Mouse (Mus musculus): ENCODE measurements at regions not wholly inside any gene's neighbourhood (a gene's known extent, or its start where the extent isn't known, plus 50 kb on each side); places are given as distances from the start of the nearest gene placed in this dataset.
A peak's percentile ranks its signal among the peaks of the same experiment; 100 is the strongest.

- no peak for DNase-seq (ENCODE audit: low spot score in 2 of 2)
These were observed 578.5 kb downstream of the Plekhb2 start for GRCm38 (mm10) chr1:35428126-35428840.

DNA sequence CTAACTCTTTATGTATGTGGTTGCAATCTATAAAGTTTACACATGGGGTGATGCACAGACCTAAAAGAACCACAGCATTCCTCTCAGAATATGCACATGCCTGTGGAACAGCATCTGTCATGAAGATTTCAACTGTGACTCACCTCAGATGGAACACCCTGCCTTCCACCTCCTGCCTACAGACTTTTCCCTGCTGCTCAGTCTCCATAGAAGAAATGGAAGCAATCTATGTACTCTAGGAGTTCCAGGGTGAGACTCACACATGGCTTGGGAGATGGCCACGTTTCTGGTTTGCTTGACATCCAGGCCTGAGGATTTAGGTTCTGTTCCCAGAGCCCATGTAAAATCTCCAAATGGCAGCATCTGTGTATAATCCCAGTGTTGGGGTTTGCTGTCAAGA lies 579.7 kb downstream of the Plekhb2 start:
- peak; percentile 10 to 62 for DNase-seq (ENCODE audit: low spot score in 2 of 2)

GRCm38 (mm10) chr1:35435721-35436120 lies 585.9 kb downstream of the Plekhb2 start:
- peak in 1 of 2 experiments; percentile 18 for DNase-seq (ENCODE audit: low spot score in 2 of 2)

DNA sequence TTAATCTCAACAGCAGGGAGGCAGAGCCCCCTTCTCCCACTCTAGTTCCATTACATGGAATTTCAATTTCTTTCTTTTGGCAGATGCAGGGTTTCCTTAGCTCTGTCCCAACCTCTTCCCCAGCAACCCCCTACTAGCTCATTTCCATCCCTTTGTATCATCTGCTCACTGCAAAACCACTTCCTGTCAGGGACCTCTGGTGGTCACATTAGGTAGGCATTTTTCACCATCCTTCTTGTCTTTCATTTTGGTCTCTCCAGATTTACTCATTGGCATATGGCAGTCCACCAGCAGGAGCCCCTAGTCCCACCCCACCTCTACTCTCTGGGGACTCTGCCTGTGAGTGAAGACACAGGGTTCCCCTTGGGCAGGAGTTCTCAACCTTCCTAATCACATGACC lies 597.6 kb downstream of the Plekhb2 start:
- no peak for DNase-seq (ENCODE audit: low spot score in 2 of 2)

- DNase-seq (ENCODE audit: low spot score in 2 of 2): no peak
These were observed 602.8 kb downstream of the Plekhb2 start for GRCm38 (mm10) chr1:35452441-35453107.

DNA sequence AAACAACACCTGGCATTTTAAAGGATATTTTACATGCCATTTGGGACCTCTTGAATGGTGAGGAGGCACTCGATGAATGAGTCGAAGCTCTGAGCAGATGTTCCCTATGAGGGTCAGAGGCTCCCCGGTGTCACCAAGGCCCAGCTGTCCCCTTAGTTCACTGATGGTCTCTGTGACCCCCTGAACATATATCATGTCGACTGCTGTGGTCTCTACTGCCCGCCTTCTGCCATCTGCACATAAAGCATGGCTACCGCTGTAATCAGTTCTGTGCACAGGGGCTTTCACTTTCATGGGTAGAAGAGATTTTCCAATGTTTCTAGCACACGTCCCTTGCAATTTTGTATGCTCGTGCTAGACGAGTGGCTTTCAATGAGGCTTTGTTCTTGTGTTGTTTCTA lies 607.8 kb downstream of the Plekhb2 start:
- no peak for DNase-seq (ENCODE audit: low spot score in 2 of 2)

DNA sequence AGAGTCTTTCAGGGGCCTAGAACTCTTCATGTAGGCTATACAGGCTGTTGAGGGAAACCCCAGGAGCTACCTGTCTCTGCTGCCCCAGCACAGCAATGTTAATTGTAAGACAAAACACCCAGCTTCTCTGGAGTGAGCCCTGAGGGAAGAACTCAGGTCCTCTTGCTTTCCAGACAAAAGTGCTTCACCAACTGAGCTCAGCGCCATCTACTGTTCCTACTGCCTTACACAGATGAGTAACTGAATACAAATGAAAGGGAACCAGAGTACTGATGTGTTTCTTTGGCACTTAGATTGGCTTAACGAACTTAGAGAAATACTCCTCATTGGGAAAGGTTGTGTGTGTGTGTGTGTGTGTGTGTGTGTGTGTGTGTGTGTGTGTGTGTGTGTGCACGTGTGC lies 603.1 kb upstream of the Hs6st1 start:
- peak in 1 of 2 experiments; percentile 5 for DNase-seq (ENCODE audit: low spot score in 2 of 2)

GRCm38 (mm10) chr1:35469185-35469753 lies 598.9 kb upstream of the Hs6st1 start:
- DNase-seq (ENCODE audit: low spot score in 2 of 2): no peak

DNA sequence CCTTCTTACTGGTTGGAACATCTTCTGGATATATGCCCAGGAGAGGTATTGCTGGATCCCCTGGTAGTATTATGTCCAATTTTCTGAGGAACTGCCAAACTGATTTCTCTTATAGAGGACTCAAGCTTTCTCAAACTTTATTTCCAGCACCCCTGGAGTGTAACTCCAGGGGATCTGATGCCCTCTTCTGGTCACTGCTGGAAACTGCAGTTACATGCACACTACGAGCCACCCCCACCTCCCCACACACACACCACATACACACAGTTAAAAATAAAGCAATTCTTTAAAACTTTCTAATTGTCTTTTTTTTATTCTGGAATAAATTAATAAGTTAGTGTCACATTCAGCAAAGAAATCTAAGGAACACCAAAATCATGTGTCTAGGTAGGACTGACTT lies 589.9 kb upstream of the Hs6st1 start:
- no peak for DNase-seq (ENCODE audit: low spot score in 2 of 2)

DNA sequence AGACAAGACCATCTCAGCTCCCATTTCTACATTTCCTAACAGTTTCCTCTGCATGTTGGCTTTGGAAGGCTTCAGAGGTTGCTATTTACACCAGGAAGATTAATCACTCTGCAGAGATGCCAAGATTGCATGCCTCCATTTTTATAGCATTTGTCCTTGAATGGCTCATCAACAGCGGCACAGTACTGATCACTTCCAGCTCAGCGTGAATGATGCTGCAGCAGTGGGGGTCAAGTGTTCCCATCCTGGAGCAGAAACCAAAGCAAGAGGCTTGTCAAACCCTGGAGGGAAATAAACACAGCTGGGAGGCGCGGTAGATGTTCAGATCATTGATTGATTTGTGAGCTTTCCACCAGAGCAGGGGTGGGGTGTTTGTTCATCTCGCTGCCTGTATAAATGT lies 572.2 kb upstream of the Hs6st1 start:
- DNase-seq (ENCODE audit: low spot score in 2 of 2): no peak

GRCm38 (mm10) chr1:35522951-35523350 lies 545.2 kb upstream of the Hs6st1 start:
- no peak for DNase-seq (ENCODE audit: low spot score in 2 of 2)

- DNase-seq (ENCODE audit: low spot score in 2 of 2): peak in 1 of 2 experiments; percentile 13
These were observed 544.3 kb upstream of the Hs6st1 start for GRCm38 (mm10) chr1:35523790-35524362.

GRCm38 (mm10) chr1:35524788-35525187 lies 543.4 kb upstream of the Hs6st1 start:
- peak in 1 of 2 experiments; percentile 23 for DNase-seq (ENCODE audit: low spot score in 2 of 2)

- no peak for DNase-seq (ENCODE audit: low spot score in 2 of 2)
These were observed 540.3 kb upstream of the Hs6st1 start for GRCm38 (mm10) chr1:35527750-35528476.

DNA sequence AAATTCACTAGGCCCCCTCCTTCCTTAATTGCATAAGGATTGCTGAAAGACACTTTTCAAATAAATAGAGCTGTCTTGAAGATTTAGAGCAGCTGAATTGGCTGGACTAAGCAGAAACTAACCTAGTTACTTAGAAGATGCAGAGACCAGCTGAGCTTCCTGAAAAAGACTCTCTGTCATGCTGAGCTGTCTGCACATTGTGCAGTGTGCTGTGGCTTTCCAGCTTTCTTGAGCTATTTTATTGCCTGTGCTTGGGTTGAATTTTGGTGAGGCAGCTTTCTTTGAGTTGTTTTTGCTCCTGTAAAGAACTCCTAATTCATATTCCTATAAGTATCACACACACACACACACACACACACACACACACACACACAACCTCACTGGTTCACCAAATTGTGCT lies 532.7 kb upstream of the Hs6st1 start:
- DNase-seq (ENCODE audit: low spot score in 2 of 2): peak in 1 of 2 experiments; percentile 5

- no peak for DNase-seq (ENCODE audit: low spot score in 2 of 2)
These were observed 531.9 kb upstream of the Hs6st1 start for GRCm38 (mm10) chr1:35536276-35536675.

DNA sequence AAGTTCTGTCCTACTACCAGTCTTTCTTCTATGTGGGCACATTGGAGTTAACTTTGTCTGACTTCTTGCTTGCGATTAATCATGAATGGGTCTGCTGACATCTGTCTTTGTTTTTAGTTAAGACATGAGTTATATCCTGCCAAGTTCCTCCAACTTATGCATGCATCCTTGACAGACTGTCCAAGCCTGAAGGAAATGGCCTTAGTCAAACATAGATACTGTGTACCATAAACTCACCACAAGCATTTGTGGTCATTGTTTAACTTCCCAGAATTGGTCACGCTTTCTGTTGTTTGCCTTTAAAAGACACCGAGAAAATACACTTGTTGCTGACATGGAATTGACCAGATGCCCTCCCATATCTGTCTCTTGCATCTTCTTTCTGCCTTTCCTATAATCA lies 519.4 kb upstream of the Hs6st1 start:
- no peak for DNase-seq (ENCODE audit: low spot score in 2 of 2)

- DNase-seq (ENCODE audit: low spot score in 2 of 2): no peak
These were observed 516.7 kb upstream of the Hs6st1 start for GRCm38 (mm10) chr1:35551503-35551902.

GRCm38 (mm10) chr1:35562786-35563185 lies 505.4 kb upstream of the Hs6st1 start:
- peak in 1 of 2 experiments; percentile 13 for DNase-seq (ENCODE audit: low spot score in 2 of 2)

DNA sequence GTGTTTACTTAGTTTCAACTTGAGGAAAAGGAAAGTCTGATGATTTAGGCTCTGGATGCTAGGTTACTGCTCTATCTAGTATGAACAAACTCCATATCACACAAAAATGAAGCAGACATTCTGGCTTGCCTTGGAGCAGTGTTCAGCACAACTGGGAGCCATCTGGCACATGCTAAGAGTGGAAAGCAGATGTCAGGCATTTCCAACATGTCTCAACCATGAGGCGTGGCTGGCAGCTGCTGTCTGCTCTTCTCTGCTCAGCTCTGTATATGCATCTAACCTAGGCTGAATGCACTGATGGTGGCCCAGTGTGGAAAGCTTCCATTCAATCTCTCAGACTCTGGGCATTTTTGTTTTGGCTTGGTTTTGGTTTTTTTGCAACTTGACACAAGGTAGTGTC lies 493.0 kb upstream of the Hs6st1 start:
- peak in 1 of 2 experiments; percentile 41 for DNase-seq (ENCODE audit: low spot score in 2 of 2)

DNA sequence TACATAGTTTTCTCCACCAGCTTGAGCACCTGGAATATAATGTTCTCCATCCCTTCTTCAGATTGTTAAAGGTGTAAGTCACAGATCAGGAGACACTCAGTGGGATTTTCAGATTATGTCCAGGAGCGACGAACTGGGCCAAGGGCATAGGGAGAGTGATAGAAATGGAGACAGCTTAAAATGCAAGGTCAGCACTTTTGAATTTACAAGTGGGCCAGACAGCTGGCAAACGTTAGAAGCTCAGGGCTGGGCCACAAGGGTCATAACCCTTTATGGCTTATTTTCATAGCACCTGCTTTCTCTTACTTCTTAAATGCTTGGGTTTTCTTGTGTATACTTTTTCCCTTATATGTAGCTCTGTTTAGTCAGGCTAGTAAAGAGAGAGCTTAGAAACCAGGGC lies 488.8 kb upstream of the Hs6st1 start:
- DNase-seq (ENCODE audit: low spot score in 2 of 2): no peak

GRCm38 (mm10) chr1:35579992-35580391 lies 488.2 kb upstream of the Hs6st1 start:
- DNase-seq (ENCODE audit: low spot score in 2 of 2): no peak

Measured in left cerebral cortex, adult 8-10 months (tissue).